Mouse (Mus musculus) liver, embryonic 16.5 days (tissue): ENCODE results near the gene Lmo3. TPM values are rescaled to one million over a fixed set of nuclear protein-coding genes. Genes with fewer than 3 reads are reported as not detected.

Experiments
- ATAC-seq: fragments of 200-750 bp; cut with Nextera tagmentation; 2 replicates; pipeline ENCODE4 v1.8.0; 2017; ENCODE audit warnings: low read depth, mild to moderate bottlenecking, moderate number of reproducible peaks, moderate library complexity
- H3K27ac ChIP-seq: fragments of 300-500 bp; sonication (generic); 2 replicates; pipeline ENCODE4 v1.5.1; 2014; ENCODE audit warnings: mild to moderate bottlenecking, low read length
- H3K27me3 ChIP-seq: fragments of 300-500 bp; sonication (generic); 2 replicates; pipeline ENCODE4 v1.6.1; 2014; ENCODE audit warnings: low read depth, low read length, mixed read lengths; ENCODE audit not compliant: control insufficient read depth, insufficient read depth
- H3K36me3 ChIP-seq: fragments of 300-500 bp; sonication (generic); 2 replicates; pipeline ENCODE4 v1.6.1; 2014; ENCODE audit warnings: mild to moderate bottlenecking; ENCODE audit not compliant: control insufficient read depth, insufficient read depth
- H3K4me1 ChIP-seq: fragments of 300-500 bp; sonication (generic); 2 replicates; pipeline ENCODE4 v1.6.1; 2014; ENCODE audit warnings: low read depth, low read length, mixed read lengths; ENCODE audit not compliant: control insufficient read depth
- H3K4me2 ChIP-seq: fragments of 300-500 bp; sonication (generic); 2 replicates; pipeline ENCODE4 v1.6.1; 2014; ENCODE audit warnings: low read depth, low read length, mixed read lengths
- H3K4me3 ChIP-seq: fragments of 300-500 bp; sonication (generic); 2 replicates; pipeline ENCODE4 v1.5.1; 2014; ENCODE audit warnings: low read depth, mild to moderate bottlenecking, low read length
- H3K9ac ChIP-seq: fragments of 300-500 bp; sonication (generic); 2 replicates; pipeline ENCODE4 v1.6.1; 2014; ENCODE audit warnings: low read depth, low read length
- H3K9me3 ChIP-seq: fragments of 300-500 bp; sonication (generic); replicated peaks from 2 replicates; pipeline ENCODE4 v1.6.1; 2016; ENCODE audit warnings: low read length; ENCODE audit not compliant: control insufficient read depth
- WGBS: fragments of 180-500 bp; shearing (Covaris S2); extraction: QIAGEN DNeasy Blood & Tissue Kit; methylation state at CpG from one replicate; pipeline ENCODE4 v1.1.7; 2014; ENCODE audit not compliant: insufficient replicate concordance; 5-methylcytosine and 5-hydroxymethylcytosine counted together
- polyA plus RNA-seq: library from polyadenylated mRNA; unstranded; fragments of >200 nt; fragmentation: Nextera tagmentation; extraction: Ambion mirVana; gene quantifications from 2 replicates; pipeline ENCODE4 v1.2.1, GENCODE M21; 2015

Lmo3 gene
- polyA plus RNA-seq, 1 experiment from 2014 or later, result 0.17 TPM

DNA sequence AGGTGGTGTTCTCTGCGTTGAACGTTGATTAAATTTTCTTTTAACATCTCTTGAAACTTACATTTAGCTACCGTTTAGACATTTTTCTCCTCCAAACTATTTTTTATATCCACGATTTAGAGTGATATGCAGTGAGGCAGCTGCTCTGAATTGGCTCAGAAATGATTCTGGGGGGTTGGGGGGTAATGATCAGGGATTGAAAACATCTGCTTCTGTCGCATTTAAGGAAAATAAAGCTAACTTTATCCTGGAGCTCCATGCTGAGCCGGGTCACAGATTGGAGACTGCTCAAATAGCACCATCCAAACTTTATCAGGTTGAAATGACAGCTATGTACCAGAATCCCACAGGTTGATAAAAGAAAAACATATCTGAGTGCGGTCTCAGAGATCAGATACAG lies 29.6 kb downstream of the Lmo3 start:
- no peak overlapping the region for H3K4me2 ChIP-seq
- WGBS, result 56% methylated on average over 7 of the region's 7 CpGs
- ATAC-seq, result no peak

DNA sequence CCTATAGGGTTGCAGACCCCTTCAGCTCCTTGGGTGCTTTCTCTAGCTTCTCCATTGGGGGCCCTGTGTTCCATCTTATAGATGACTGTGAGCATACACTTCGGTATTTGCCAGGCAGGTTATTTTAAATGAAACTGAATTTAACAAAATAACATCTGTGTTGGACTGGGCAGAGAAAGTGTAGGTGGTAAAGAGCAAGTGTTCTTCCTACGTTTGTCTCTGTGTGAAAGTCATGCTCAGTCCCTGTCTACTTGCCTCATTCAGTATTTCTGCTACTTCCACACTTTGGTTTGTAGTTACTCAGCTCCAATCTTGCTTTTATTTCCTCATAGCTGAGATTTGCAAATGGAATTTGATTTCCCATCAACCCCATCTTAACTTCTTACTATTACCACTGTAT lies 46.9 kb downstream of the Lmo3 start:
- Histone ChIP-seq H3K36me3 (no peaks in the 10 kb centered on the region), H3K9me3 (no peaks in the 10 kb centered on the region)

More for the DNA sequence above, 29.6 kb downstream of the Lmo3 start:
- Histone ChIP-seq H3K27me3 (no peaks in the 10 kb centered on the region), H3K9me3 (no peaks in the 10 kb centered on the region), H3K36me3 (no peaks in the 10 kb centered on the region), H3K27ac (no peak overlapping the region), H3K9ac (no peak overlapping the region), H3K4me1 (no peaks in the 10 kb centered on the region), H3K4me3 (no peak overlapping the region)

DNA sequence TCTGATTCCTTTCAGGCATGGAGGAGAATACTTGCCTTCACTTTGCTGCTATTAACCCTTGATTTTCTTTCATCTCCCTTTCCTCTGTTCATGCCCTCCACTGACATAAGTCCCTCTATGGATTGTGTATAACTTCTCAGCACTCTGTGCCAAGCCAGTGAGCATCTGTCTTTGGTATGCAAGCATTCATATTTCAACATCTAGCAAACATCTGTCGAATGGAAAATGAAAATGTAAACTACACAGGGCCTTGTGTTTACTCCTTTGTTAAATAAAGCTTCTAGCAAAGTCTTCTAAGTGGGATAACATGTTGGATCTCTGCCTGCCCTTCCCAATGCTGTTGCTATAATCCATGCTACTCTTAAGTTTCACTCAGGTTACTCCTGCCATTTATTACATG lies 75.1 kb downstream of the Lmo3 start:
- Histone ChIP-seq H3K9ac (no peak overlapping the region), H3K4me1 (no peaks in the 10 kb centered on the region), H3K27me3 (no peaks in the 10 kb centered on the region), H3K4me3 (no peak overlapping the region), H3K27ac (no peak overlapping the region), H3K36me3 (no peaks in the 10 kb centered on the region), H3K4me2 (no peak overlapping the region), H3K9me3 (no peaks in the 10 kb centered on the region)
- 34% methylated on average over 1 of the region's 1 CpGs for WGBS
- no peak for ATAC-seq

More for the DNA sequence above, 46.9 kb downstream of the Lmo3 start:
- WGBS, result 34% methylated on average over 2 of the region's 2 CpGs
- Histone ChIP-seq H3K4me1 (no peaks in the 10 kb centered on the region), H3K27ac (no peak overlapping the region), H3K9ac (no peak overlapping the region), H3K4me2 (no peak overlapping the region), H3K4me3 (no peak overlapping the region), H3K27me3 (no peaks in the 10 kb centered on the region)
- no peak for ATAC-seq

DNA sequence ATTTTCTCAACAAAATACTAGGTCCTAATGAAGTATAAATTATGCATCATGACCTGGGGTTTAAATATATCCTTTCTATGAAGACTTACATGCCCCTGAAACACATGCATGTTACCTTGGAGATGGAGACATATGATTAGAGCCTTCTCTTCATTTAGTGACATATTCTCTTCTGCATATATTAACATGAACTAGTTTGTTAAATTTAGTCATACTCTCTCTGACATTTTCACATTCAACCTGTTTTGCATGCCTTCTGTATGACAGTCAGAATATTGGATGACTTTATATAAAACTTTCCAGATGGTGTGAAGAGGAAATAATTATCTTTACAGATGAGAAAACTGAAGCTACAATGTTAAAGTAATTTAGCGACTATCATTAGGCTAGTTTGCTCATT lies 77.8 kb downstream of the Lmo3 start:
- no peaks in the 10 kb centered on the region for H3K27me3 ChIP-seq
- H3K36me3 ChIP-seq, result no peaks in the 10 kb centered on the region
- no peaks in the 10 kb centered on the region for H3K4me1 ChIP-seq
- H3K9ac ChIP-seq, result no peak overlapping the region
- no peak overlapping the region for H3K27ac ChIP-seq
- no peak for ATAC-seq
- no peak overlapping the region for H3K4me2 ChIP-seq
- no peaks in the 10 kb centered on the region for H3K9me3 ChIP-seq
- H3K4me3 ChIP-seq, result no peak overlapping the region
- 69% methylated on average over 1 of the region's 1 CpGs for WGBS

GRCm38 (mm10) chr6:138482834-138483233 lies 98.9 kb downstream of the Lmo3 start:
- no peak overlapping the region for H3K4me2 ChIP-seq
- H3K4me3 ChIP-seq, result no peak overlapping the region
- H3K27ac ChIP-seq, result no peak overlapping the region
- no peaks in the 10 kb centered on the region for H3K27me3 ChIP-seq
- no peaks in the 10 kb centered on the region for H3K4me1 ChIP-seq
- no peaks in the 10 kb centered on the region for H3K36me3 ChIP-seq
- no peaks in the 10 kb centered on the region for H3K9me3 ChIP-seq
- WGBS, result 69% methylated on average over 3 of the region's 3 CpGs
- no peak for ATAC-seq
- H3K9ac ChIP-seq, result no peak overlapping the region

DNA sequence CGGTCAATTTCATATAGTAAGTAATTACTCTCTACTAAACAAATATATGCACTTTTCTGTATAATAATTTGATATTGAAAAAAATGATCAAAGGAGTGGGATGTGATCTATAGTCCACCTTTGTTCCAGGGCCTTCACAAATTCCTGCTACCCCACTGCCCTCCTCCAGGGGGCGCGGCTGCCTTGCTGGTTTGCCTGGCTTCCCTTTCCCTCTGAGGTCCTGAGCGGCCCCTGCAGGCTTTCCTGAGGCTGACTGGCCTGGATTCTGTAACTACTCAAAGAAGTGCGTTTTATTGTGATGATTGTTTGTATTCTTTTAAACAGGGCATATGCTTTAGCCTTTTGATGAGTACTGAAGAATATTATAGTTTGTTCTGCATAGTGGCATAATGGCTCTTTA lies 104.2 kb downstream of the Lmo3 start:
- no peak overlapping the region for H3K27ac ChIP-seq
- no peak overlapping the region for H3K4me3 ChIP-seq
- WGBS, result 13% methylated on average over 5 of the region's 5 CpGs
- H3K4me2 ChIP-seq, result no peak overlapping the region
- no peaks in the 10 kb centered on the region for H3K27me3 ChIP-seq
- no peaks in the 10 kb centered on the region for H3K4me1 ChIP-seq
- H3K9me3 ChIP-seq, result no peaks in the 10 kb centered on the region
- no peaks in the 10 kb centered on the region for H3K36me3 ChIP-seq
- H3K9ac ChIP-seq, result no peak overlapping the region
- no peak for ATAC-seq

DNA sequence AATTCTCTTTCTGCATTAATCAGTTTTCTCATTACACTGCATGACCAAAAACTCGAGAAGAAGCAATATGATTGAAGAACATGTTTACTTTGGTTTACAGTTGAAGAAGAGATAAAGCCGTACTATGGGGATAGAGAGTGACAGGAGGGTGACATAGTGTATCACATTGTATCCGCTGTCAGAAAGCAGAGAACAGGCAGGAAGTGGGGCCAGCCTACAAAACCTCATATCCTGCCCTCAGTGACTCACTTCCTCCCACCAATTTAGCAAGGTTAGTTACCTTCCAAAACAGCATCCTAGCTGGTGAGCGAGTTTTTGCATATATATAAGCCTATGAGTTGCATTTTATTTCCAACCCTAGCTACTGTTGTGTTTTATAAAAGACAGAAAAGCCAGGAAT lies 112.6 kb downstream of the Lmo3 start:
- WGBS, result 24% methylated on average over 4 of the region's 4 CpGs
- no peaks in the 10 kb centered on the region for H3K27me3 ChIP-seq
- no peak overlapping the region for H3K4me3 ChIP-seq
- H3K4me1 ChIP-seq, result no peaks in the 10 kb centered on the region
- no peaks in the 10 kb centered on the region for H3K36me3 ChIP-seq
- H3K27ac ChIP-seq, result no peak overlapping the region
- H3K9ac ChIP-seq, result no peak overlapping the region
- H3K4me2 ChIP-seq, result no peak overlapping the region
- no peaks in the 10 kb centered on the region for H3K9me3 ChIP-seq
- no peak for ATAC-seq

DNA sequence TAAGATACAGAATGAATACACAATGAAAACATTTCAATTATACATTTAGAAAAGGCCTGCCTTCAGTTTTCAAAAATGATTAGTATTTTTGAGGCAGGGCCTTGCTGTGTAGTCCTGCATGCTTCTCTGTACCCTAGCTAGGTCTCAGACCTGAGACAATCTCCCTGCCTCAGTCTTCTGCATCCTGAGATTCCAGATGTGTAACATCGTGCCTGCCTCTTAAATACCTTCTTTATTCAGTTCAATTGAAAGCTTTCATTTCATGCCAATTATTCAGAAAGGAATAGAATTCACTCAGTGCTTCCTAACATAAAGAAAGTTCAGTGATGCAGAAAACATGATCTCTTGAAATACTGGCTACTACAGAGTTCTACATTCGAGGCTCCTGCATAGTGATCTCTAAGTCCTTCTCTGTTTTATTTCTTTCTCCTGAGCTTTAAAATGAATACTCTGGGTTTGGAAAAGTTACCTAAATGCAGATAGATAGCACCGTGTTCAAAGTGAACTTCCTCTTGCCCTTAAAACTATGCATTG lies 137.2 kb downstream of the Lmo3 start:
- H3K27ac ChIP-seq, result no peak overlapping the region
- no peaks in the 10 kb centered on the region for H3K36me3 ChIP-seq
- H3K9ac ChIP-seq, result no peak overlapping the region
- no peaks in the 10 kb centered on the region for H3K4me1 ChIP-seq
- no peak overlapping the region for H3K4me2 ChIP-seq
- WGBS, result 46% methylated on average over 3 of the region's 3 CpGs
- no peak overlapping the region for H3K4me3 ChIP-seq
- no peaks in the 10 kb centered on the region for H3K9me3 ChIP-seq
- ATAC-seq, result no peak
- no peaks in the 10 kb centered on the region for H3K27me3 ChIP-seq

DNA sequence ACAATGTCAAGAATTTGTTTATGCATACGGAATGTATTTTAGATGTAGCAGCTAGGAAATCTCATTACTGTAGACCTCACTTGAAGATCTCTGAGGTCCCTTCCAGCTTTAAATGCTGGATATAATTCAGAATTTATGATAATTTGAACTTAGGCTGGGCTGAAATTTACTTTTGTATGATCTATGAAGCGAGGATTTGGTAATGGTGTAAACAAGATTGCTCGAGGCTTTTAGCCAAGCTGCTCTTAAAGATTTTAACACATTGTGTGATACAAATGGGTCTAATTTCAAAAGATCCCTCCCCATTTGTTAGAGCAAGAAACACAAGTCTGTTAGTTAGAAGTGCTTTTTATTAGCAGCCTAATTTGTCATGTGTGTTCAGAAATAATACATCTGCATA lies 144.4 kb downstream of the Lmo3 start:
- H3K9ac ChIP-seq, result no peak overlapping the region
- no peaks in the 10 kb centered on the region for H3K4me1 ChIP-seq
- ATAC-seq, result no peak
- no peak overlapping the region for H3K4me3 ChIP-seq
- WGBS, result 47% methylated on average over 3 of the region's 3 CpGs
- no peaks in the 10 kb centered on the region for H3K36me3 ChIP-seq
- no peak overlapping the region for H3K27ac ChIP-seq
- H3K4me2 ChIP-seq, result no peak overlapping the region
- H3K9me3 ChIP-seq, result no peaks in the 10 kb centered on the region
- no peaks in the 10 kb centered on the region for H3K27me3 ChIP-seq
